Mouse (Mus musculus) heart, embryonic 16.5 days (tissue): ENCODE measurements around the gene Pgs1. TPM values are rescaled to one million over a fixed set of nuclear protein-coding genes. Genes with fewer than 3 reads are reported as not detected.

Experiments used
- ATAC-seq: fragments of 200-750 bp; cut with Nextera tagmentation; replicated peaks from 2 replicates; pipeline ENCODE4 v1.8.0; 2017; ENCODE audit warnings: moderate number of reproducible peaks; ENCODE audit not compliant: insufficient read depth, low FRiP score; ENCODE audit errors: extremely low read depth
- H3K27ac ChIP-seq: fragments of 300-500 bp; sonication (generic); 2 replicates; pipeline ENCODE4 v1.5.1; 2014; ENCODE audit warnings: mild to moderate bottlenecking, low read length, control low read depth, moderate library complexity
- H3K27me3 ChIP-seq: fragments of 300-500 bp; sonication (generic); 2 replicates; pipeline ENCODE4 v1.6.1; 2014; ENCODE audit warnings: low read length, mixed read lengths; ENCODE audit not compliant: control insufficient read depth, insufficient read depth
- H3K36me3 ChIP-seq: fragments of 300-500 bp; sonication (generic); 2 replicates; pipeline ENCODE4 v1.6.1; 2014; ENCODE audit not compliant: control insufficient read depth, insufficient read depth
- H3K4me1 ChIP-seq: fragments of 300-500 bp; sonication (generic); 2 replicates; pipeline ENCODE4 v1.6.1; 2014; ENCODE audit warnings: low read length, mixed read lengths; ENCODE audit not compliant: control insufficient read depth, insufficient read depth
- H3K4me2 ChIP-seq: fragments of 300-500 bp; sonication (generic); 2 replicates; pipeline ENCODE4 v1.6.1; 2014; ENCODE audit warnings: low read depth, mild to moderate bottlenecking, control low read depth, low read length
- H3K4me3 ChIP-seq: fragments of 300-500 bp; sonication (generic); 2 replicates; pipeline ENCODE4 v1.5.1; 2014; ENCODE audit warnings: mild to moderate bottlenecking, control low read depth, low read length
- H3K9ac ChIP-seq: fragments of 300-500 bp; sonication (generic); 2 replicates; pipeline ENCODE4 v1.6.1; 2014; ENCODE audit warnings: low read length, control low read depth
- H3K9me3 ChIP-seq: fragments of 300-500 bp; sonication (generic); replicated peaks from 2 replicates; pipeline ENCODE4 v1.6.1; 2016; ENCODE audit warnings: low read length; ENCODE audit not compliant: control insufficient read depth
- WGBS: fragments of 180-500 bp; shearing (Covaris S2); extraction: QIAGEN DNeasy Blood & Tissue Kit; methylation state at CpG from one replicate; pipeline ENCODE4 v1.1.7; 2014; 5-methylcytosine and 5-hydroxymethylcytosine counted together
- polyA plus RNA-seq: library from polyadenylated mRNA; unstranded; fragments of >200 nt; fragmentation: Nextera tagmentation; extraction: Ambion mirVana; gene quantifications from 2 replicates; pipeline ENCODE4 v1.2.1, GENCODE M21; 2015

Pgs1 gene
- polyA plus RNA-seq, 1 experiment from 2014 or later, result 28.9 TPM

DNA sequence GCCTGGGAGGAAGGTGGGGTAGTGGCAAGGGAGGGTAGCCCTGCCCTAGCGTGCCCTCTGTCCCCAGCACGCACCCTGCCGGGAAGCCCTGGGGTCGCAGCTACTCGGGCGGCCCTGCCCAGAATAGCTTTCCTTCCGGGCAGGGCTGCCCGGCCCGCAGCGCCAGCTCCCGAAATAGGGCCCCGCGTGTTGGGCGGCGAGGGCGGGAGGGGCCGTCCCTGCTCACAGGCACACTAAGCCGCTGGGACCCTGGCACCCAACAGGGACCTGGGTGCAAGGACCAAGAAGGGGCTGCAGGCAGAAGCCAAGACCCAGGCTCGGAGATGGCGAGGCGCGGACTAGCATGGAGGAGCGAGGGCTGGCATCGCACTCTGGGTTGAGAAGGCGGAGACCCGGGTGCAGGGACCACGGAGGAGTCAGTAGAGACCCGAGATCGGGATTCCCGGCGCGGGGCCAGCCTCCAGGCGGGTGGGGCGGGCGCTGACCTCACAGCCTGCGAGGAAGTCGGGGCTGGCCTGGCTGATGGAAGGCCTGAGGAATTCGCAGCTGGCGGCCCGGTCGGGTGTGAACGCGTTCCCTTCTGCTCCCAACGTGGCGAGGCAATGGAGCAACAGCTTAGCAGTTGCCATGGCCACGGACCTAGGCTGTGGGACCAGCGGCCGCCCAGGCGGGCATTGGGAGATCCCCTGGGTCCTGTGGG is 36.5 kb upstream of the Pgs1 start:
- H3K9ac ChIP-seq, result peak overlapping the region; percentile 66
- peak; percentile 90 for ATAC-seq
- peak overlapping the region; percentile 71 for H3K4me2 ChIP-seq
- no peaks in the 10 kb centered on the region for H3K36me3 ChIP-seq
- 2% methylated on average over 49 of the region's 49 CpGs for WGBS
- H3K9me3 ChIP-seq, result no peaks in the 10 kb centered on the region
- H3K27ac ChIP-seq, result peak overlapping the region; percentile 58
- H3K27me3 ChIP-seq, result no peaks in the 10 kb centered on the region
- peaks cover 13% of the 10 kb centered on the region for H3K4me1 ChIP-seq
- H3K4me3 ChIP-seq, result peak overlapping the region; percentile 35

DNA sequence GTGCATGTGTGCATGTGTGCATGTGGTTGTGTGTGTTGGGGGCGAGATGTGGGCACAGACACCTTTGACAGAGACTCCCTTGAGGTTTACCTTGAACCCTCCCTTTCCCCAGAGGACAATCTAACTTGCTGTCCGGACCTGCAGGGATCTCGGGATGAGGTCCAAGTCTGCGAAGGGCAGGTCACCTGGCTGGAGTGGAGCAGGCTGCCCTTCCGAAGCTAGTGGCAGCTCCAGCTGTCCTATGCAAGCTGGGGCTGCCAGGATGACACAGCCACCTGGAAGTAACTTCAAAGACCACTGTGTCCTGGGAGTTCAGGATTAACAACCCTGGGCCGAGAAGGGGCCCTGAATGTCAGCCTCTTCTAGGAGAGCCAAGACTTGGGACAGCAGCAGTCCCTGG is 34.7 kb upstream of the Pgs1 start:
- Histone ChIP-seq H3K4me3 (no peak overlapping the region), H3K36me3 (no peaks in the 10 kb centered on the region), H3K9ac (no peak overlapping the region; the same call in 1 of the 2 replicates), H3K9me3 (no peaks in the 10 kb centered on the region), H3K4me2 (no peak overlapping the region), H3K4me1 (peaks cover 14% of the 10 kb centered on the region), H3K27ac (no peak overlapping the region), H3K27me3 (no peaks in the 10 kb centered on the region)
- ATAC-seq, result no peak
- 72% methylated on average over 6 of the region's 6 CpGs for WGBS

DNA sequence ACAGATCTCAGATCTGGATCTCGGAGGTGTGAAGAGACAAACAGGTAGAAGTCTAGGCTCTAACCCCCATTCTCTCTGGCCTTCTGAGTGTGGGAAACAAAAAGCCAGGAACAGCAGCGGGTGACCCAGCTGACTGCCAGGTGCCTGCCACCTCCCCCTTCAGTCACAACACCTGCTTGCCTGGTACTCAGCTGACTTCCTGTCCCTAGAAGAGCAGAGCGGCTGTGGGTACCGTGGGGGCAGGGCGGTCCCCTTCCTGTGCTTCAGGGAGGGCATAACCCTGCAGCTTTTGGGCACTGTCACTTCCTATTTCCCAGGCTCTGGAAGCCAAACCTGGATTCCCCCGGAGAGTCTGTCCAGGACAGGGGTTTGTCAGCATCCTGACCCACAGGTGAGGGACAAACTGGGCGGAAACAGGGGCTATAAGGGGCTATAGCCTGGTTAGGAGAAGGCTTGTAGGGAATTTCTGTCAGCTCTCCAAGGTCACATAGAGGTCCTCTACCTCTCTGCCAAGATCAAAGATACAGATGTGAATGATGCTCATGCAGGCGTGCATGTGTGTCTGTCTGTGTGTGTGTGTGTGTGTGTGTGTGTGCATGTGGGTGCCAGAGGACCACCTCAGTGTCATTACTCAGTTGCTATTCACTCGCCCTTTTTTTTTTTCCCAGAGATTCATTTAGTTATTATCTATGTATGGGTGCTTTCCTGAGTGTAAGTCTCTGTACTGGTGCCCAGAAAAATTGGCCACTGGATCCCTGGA is 33.7 kb upstream of the Pgs1 start:
- peaks cover 14% of the 10 kb centered on the region for H3K4me1 ChIP-seq
- WGBS, result 67% methylated on average over 9 of the region's 9 CpGs
- no peak overlapping the region for H3K4me3 ChIP-seq
- no peak overlapping the region; the same call in 1 of the 2 replicates for H3K4me2 ChIP-seq
- no peak for ATAC-seq
- no peak overlapping the region for H3K9ac ChIP-seq
- no peaks in the 10 kb centered on the region for H3K9me3 ChIP-seq
- no peaks in the 10 kb centered on the region for H3K27me3 ChIP-seq
- H3K36me3 ChIP-seq, result no peaks in the 10 kb centered on the region
- H3K27ac ChIP-seq, result no peak overlapping the region

DNA sequence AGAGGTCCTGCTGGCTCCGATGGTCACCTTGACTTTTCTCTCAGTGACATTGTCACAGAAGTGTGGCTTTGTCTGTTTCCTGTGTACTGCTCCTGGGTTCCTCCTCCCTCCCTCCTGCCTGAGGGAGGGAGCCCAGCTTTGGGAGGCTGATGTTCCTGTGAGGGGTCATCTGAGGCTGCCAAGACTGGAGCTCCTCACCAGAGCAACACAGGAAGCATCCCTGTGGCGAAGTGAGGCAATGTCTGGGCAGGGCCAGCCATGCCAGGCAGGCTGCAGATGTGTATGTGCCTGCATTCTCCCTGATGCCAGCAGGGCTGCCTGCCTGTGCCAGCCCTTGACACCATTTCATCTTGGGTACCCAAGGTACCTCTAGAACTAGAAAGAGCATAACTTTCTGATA is 32.0 kb upstream of the Pgs1 start:
- Histone ChIP-seq H3K4me3 (no peak overlapping the region), H3K36me3 (no peaks in the 10 kb centered on the region), H3K27ac (no peak overlapping the region), H3K9ac (no peak overlapping the region), H3K4me1 (peaks cover 19% of the 10 kb centered on the region), H3K9me3 (no peaks in the 10 kb centered on the region), H3K4me2 (no peak overlapping the region), H3K27me3 (no peaks in the 10 kb centered on the region)
- 48% methylated on average over 2 of the region's 2 CpGs for WGBS
- ATAC-seq, result no peak

DNA sequence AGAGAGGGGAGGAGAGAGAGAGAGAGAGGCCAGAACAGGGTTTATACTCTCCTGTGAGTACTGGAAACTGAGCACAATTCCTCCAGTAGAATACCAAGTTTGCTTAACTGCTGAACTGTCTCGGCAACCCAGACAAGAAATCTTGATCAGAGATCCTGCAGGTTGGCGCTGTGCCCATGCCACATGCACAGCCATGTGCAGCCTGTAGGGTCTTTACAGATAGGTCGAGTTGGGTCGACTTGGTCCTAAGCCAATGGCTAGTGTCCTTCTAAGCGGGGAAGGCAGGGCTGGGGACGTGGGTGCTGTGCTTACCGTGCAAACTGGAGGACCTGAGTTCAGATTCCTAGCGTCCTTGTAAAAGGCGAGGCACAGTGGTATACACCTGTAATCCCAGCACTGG is 31.3 kb upstream of the Pgs1 start:
- no peak for ATAC-seq
- Histone ChIP-seq H3K4me2 (no peak overlapping the region), H3K9ac (no peak overlapping the region), H3K27ac (no peak overlapping the region), H3K36me3 (no peaks in the 10 kb centered on the region), H3K4me3 (no peak overlapping the region), H3K9me3 (no peaks in the 10 kb centered on the region), H3K4me1 (peaks cover 17% of the 10 kb centered on the region), H3K27me3 (no peaks in the 10 kb centered on the region)
- 75% methylated on average over 9 of the region's 9 CpGs for whole genome bisulfite sequencing

DNA sequence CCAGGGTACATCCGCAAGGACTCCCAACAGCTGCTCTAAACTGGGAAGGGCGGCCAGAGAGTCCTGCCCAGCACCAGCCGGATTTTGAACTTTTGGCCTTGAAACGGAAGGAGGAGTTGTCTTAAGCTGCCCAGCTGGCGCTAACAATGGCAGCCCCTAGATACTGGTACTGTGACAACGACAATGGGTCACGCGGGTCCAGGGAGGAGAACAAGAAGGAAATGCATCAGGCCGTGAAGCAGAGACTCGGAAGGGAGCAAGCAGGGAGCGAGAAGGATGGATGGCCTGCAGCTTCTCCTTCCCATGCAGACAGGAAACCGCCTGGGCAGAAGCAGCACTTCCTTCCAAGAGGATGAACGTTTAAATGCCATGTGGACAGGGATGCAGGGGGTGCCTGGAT is 30.5 kb upstream of the Pgs1 start:
- no peak overlapping the region for H3K4me3 ChIP-seq
- no peaks in the 10 kb centered on the region for H3K27me3 ChIP-seq
- no peak overlapping the region for H3K9ac ChIP-seq
- no peak overlapping the region for H3K4me2 ChIP-seq
- H3K9me3 ChIP-seq, result no peaks in the 10 kb centered on the region
- 58% methylated on average over 13 of the region's 13 CpGs for WGBS
- peaks cover 19% of the 10 kb centered on the region for H3K4me1 ChIP-seq
- no peak for ATAC-seq
- no peaks in the 10 kb centered on the region for H3K36me3 ChIP-seq
- H3K27ac ChIP-seq, result no peak overlapping the region

DNA sequence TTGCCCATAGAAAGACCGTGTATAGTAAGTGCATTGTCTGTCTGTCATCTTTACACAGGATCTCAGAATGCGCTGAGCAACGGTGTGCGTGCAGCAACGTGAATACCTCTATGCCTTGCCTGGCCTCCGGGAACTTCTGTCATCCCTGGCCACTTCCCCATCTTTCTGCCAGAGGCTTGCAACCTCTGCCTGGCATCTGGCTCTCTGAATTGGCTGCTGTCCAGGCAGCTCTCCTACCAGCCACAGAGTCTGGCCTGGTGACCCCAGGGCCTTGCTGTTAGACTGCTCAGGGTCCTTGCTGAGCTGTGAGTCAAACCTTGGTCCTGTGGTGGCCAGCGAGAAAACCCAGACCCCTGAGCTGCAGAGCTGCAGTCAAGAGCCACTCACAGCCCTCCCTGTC is 27.9 kb upstream of the Pgs1 start:
- 43% methylated on average over 7 of the region's 7 CpGs for WGBS
- Histone ChIP-seq H3K4me3 (no peak overlapping the region), H3K27me3 (no peaks in the 10 kb centered on the region), H3K9me3 (no peaks in the 10 kb centered on the region), H3K27ac (no peak overlapping the region), H3K36me3 (no peaks in the 10 kb centered on the region), H3K9ac (no peak overlapping the region), H3K4me1 (peaks cover 31% of the 10 kb centered on the region), H3K4me2 (no peak overlapping the region)
- no peak for ATAC-seq

DNA sequence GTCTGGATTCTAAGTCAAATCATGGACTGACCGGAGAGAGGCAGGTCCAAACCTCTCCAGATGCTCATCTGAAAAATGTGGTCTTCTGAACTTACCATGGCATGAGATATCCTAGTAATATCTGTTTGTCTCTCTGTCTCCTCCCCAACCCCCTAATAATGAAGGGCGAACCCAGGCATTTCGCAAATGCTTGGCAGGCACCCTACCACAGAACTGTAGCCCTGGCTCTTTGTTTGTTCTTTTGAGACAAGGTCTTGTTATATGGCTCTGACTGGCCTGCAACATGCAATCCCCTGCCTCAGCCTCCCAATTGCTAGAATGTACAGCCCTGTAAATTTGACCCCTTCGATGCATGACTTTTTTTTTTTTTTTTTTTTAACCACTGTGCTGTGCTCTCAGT is 26.9 kb upstream of the Pgs1 start:
- Histone ChIP-seq H3K4me1 (peaks cover 37% of the 10 kb centered on the region), H3K27me3 (no peaks in the 10 kb centered on the region), H3K27ac (no peak overlapping the region), H3K9me3 (no peaks in the 10 kb centered on the region), H3K4me2 (no peak overlapping the region), H3K36me3 (no peaks in the 10 kb centered on the region), H3K9ac (no peak overlapping the region), H3K4me3 (no peak overlapping the region)
- 93% methylated on average over 4 of the region's 4 CpGs for WGBS
- no peak for ATAC-seq

DNA sequence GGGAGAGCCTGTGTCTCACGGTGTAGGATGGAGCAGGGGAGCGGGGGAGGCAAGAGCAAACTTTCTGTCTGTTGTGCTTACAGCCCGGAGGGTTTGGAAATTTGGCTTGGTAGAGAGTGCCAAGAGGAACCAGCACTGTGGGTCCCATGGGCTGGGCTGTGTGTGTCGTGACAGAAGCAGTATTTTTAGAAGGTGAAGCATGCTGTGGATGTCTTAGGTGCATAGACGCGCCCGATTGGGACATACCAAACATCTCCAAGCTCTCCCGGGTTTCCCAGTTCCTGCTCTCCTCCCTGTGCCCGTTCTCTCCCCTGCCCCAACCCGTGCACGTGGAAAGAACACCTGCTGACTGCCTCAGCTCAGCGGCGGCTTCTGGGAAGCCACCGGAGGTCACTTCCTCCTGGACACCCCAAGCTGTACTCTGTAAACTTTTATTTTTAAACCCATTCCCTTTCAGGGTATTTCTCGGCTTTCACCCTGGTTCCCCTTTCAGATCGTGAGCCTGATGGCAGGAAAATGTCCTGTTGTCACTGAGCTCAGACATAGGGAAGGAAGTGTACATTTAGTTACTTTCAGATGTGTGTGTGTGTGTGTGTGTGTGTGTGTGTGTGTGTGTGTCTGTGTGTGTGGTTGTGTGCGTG is 26.2 kb upstream of the Pgs1 start:
- no peaks in the 10 kb centered on the region for H3K36me3 ChIP-seq
- H3K4me1 ChIP-seq, result peaks cover 41% of the 10 kb centered on the region
- WGBS, result 43% methylated on average over 17 of the region's 17 CpGs
- no peak overlapping the region for H3K4me3 ChIP-seq
- H3K27ac ChIP-seq, result no peak overlapping the region
- H3K27me3 ChIP-seq, result no peaks in the 10 kb centered on the region
- H3K9me3 ChIP-seq, result no peaks in the 10 kb centered on the region
- H3K4me2 ChIP-seq, result no peak overlapping the region
- peak overlapping the region; percentile 34; the same call in 1 of the 2 replicates for H3K9ac ChIP-seq
- no peak for ATAC-seq
